9 mouse cellular contexts compared by ENCODE assay signal in genomic region chr11:102851883-102852282, GRCm38 (mm10). TPM values are rescaled to one million over a fixed set of nuclear protein-coding genes. Genes with fewer than 3 reads are reported as not detected.
DNase-seq lines count a peak whose midpoint lies in the region; ATAC-seq and TF ChIP-seq lines count a peak whose summit lies in the region.
"Had no signal": no experiment of that assay in that cellular context is flagged by ENCODE, and none has a peak within 500 bp of the region (broad histone marks: within the 10 kb centered on the region; RNA-seq: fewer than 3 reads in every experiment).

No protein-coding gene starts in this region.

- H3K9ac ChIP-seq in intestine, embryonic 14.5 days (ENCODE audit: low read length): no peak overlapping the region
- no peak overlapping the region for H3K9ac ChIP-seq in intestine, embryonic 16.5 days (ENCODE audit: low read depth, low read length)
- H3K9ac ChIP-seq in MEL (ENCODE audit: control insufficient read depth, low read depth, low read length, poor library complexity, severe bottlenecking): no peak overlapping the region

- 63% methylated on average over 5 of the region's 5 CpGs for WGBS in intestine, embryonic 14.5 days
- 66% methylated on average over 5 of the region's 5 CpGs for WGBS in intestine, embryonic 16.5 days
- WGBS in cerebellum, adult 2 months: 57% methylated on average over 5 of the region's 5 CpGs

- no peak for TF ChIP-seq EP300 in MEL (IDR thresholded peaks at IDR 0.05; ENCODE audit: low read depth in 1 of 2, low read length in 2 of 2)

- H3K36me3 ChIP-seq in intestine, embryonic 14.5 days (ENCODE audit: control insufficient read depth, insufficient read depth, low read length): peaks cover 95% of the 10 kb centered on the region
- H3K36me3 ChIP-seq in intestine, embryonic 16.5 days (ENCODE audit: control insufficient read depth, insufficient read depth, low read length): peaks cover 25% of the 10 kb centered on the region
- H3K36me3 ChIP-seq in MEL (ENCODE audit: control insufficient read depth in 1 of 2, insufficient read depth in 2 of 2, low read length in 2 of 2): peaks cover 0 to 37% of the 10 kb centered on the region in 2 experiments; a peak in 2 of 4 replicates

- DNase-seq in intestine, embryonic 14.5 days (ENCODE audit: low spot score): peak; percentile 76
- DNase-seq in MEL (ENCODE audit: low read depth, low spot score): peak; percentile 50
- peak; percentile 64 to 77 for DNase-seq in cerebellum, adult 2 months
- DNase-seq in gastrocnemius, postnatal 10 days: peak; percentile 79
- peak; percentile 73 for DNase-seq in kidney, postnatal 14 days
- peak; percentile 28 for DNase-seq in naive thymus-derived CD4-positive, alpha-beta T cell, adult 2 months (ENCODE audit: low read depth)
- DNase-seq in urinary bladder, postnatal 25 days (ENCODE audit: low spot score): peak; percentile 65

- H3K4me2 ChIP-seq in intestine, embryonic 14.5 days (ENCODE audit: low read length): no peak overlapping the region
- no peak overlapping the region for H3K4me2 ChIP-seq in intestine, embryonic 16.5 days (ENCODE audit: low read depth, low read length)

- no peak; the same call in 1 of the 2 replicates for ATAC-seq in intestine, embryonic 14.5 days (replicated peaks; ENCODE audit: low FRiP score, low TSS enrichment, low read depth)
- no peak for ATAC-seq in intestine, embryonic 16.5 days

- H3K9me3 ChIP-seq in intestine, embryonic 14.5 days (ENCODE audit: control insufficient read depth, low read length): no peaks in the 10 kb centered on the region
- no peaks in the 10 kb centered on the region for H3K9me3 ChIP-seq in intestine, embryonic 16.5 days (ENCODE audit: control insufficient read depth, low read length)
- no peaks in the 10 kb centered on the region for H3K9me3 ChIP-seq in MEL (replicated peaks; ENCODE audit: insufficient read depth, low read length)
- H3K9me3 ChIP-seq: megakaryocyte, embryonic 14.5 days had no signal

- TF ChIP-seq POLR2A in MEL (IDR thresholded peaks at IDR 0.05; ENCODE audit: control insufficient read depth in 1 of 2, insufficient read depth in 1 of 2, low read depth in 1 of 2, low read length in 2 of 2, poor library complexity in 1 of 2): no peak
- TF ChIP-seq POLR2A in cerebellum, adult 2 months (IDR thresholded peaks at IDR 0.05; ENCODE audit: borderline replicate concordance, insufficient read depth, low read length): no peak

- H3K27me3 ChIP-seq in intestine, embryonic 14.5 days (replicated peaks; ENCODE audit: control insufficient read depth, insufficient read depth, low read length): no peaks in the 10 kb centered on the region
- no peaks in the 10 kb centered on the region for H3K27me3 ChIP-seq in intestine, embryonic 16.5 days (replicated peaks; ENCODE audit: control insufficient read depth, insufficient read depth, low read length)
- no peaks in the 10 kb centered on the region for H3K27me3 ChIP-seq in MEL (ENCODE audit: control insufficient read depth in 1 of 2, insufficient read depth in 2 of 2, low read length in 2 of 2)
- H3K27me3 ChIP-seq in cerebellum, adult 2 months (ENCODE audit: control insufficient read depth, insufficient read depth, low read length): no peaks in the 10 kb centered on the region
- H3K27me3 ChIP-seq: megakaryocyte, embryonic 14.5 days had no signal

- TF ChIP-seq RAD21 in MEL (IDR thresholded peaks at IDR 0.05; ENCODE audit: low read depth, low read length): no peak

- H3K4me1 ChIP-seq in intestine, embryonic 14.5 days (replicated peaks; ENCODE audit: control insufficient read depth, insufficient read depth, low read length): no peaks in the 10 kb centered on the region
- no peaks in the 10 kb centered on the region for H3K4me1 ChIP-seq in intestine, embryonic 16.5 days (ENCODE audit: control insufficient read depth, insufficient read depth, low read length)
- no peaks in the 10 kb centered on the region for H3K4me1 ChIP-seq in MEL (ENCODE audit: control insufficient read depth in 1 of 2, insufficient read depth in 2 of 2, low read length in 2 of 2)
- no peaks in the 10 kb centered on the region for H3K4me1 ChIP-seq in cerebellum, adult 2 months (ENCODE audit: control insufficient read depth, insufficient read depth, low read length)
- H3K4me1 ChIP-seq: megakaryocyte, embryonic 14.5 days had no signal

- no peak overlapping the region for H3K27ac ChIP-seq in intestine, embryonic 14.5 days (ENCODE audit: low read depth)
- no peak overlapping the region for H3K27ac ChIP-seq in intestine, embryonic 16.5 days (ENCODE audit: low read length)
- H3K27ac ChIP-seq in MEL (ENCODE audit: control insufficient read depth, low read depth, low read length): no peak overlapping the region
- H3K27ac ChIP-seq in cerebellum, adult 2 months (ENCODE audit: insufficient read depth, low read length): no peak overlapping the region

- H3K4me3 ChIP-seq in intestine, embryonic 14.5 days (ENCODE audit: low read depth, low read length): no peak overlapping the region
- no peak overlapping the region for H3K4me3 ChIP-seq in intestine, embryonic 16.5 days (ENCODE audit: low read length)
- H3K4me3 ChIP-seq in MEL (ENCODE audit: control insufficient read depth in 1 of 2, insufficient read depth in 1 of 2, low read depth in 2 of 2, low read length in 2 of 2): no peak overlapping the region
- no peak overlapping the region for H3K4me3 ChIP-seq in cerebellum, adult 2 months (replicated peaks; ENCODE audit: insufficient read depth, low read depth, low read length)
- H3K4me3 ChIP-seq: megakaryocyte, embryonic 14.5 days had no signal

- peak; percentile 41 to 69 (median 62) for TF ChIP-seq CTCF in MEL (IDR thresholded peaks at IDR 0.05 in 2 of 3, conservative IDR thresholded peaks at IDR 0.05 in 1 of 3; ENCODE audit: control insufficient read depth in 1 of 3, insufficient read depth in 1 of 3, low read depth in 2 of 3, low read length in 3 of 3, poor library complexity in 1 of 3, severe bottlenecking in 1 of 3)
- TF ChIP-seq CTCF in cerebellum, adult 2 months (IDR thresholded peaks at IDR 0.05; ENCODE audit: borderline replicate concordance, insufficient read depth, low read depth, low read length): peak; percentile 79

- no peaks in the 10 kb centered on the region for H3K79me2 ChIP-seq in MEL (ENCODE audit: control insufficient read depth, insufficient read depth, low read length, poor library complexity)

TF ChIP-seq in MEL, 35 proteins besides CTCF, POLR2A, EP300 and RAD21:
- TF ChIP-seq POLR2AphosphoS5 (IDR thresholded peaks at IDR 0.05; ENCODE audit: borderline replicate concordance, low read depth, low read length) (no peak), SMC3 (IDR thresholded peaks at IDR 0.05; ENCODE audit: low read depth, low read length) (peak; percentile 44)
TF ChIP-seq in MEL: peak in this region for 1.

RNA-seq across cellular contexts. Expression of gene Higd1b, which starts 16.2 kb away (rescaled TPM):
- not detected in 2 replicates for polyA plus RNA-seq in intestine, embryonic 14.5 days (2014; fragmentation: Nextera tagmentation; extraction: Ambion mirVana)
- 0.55 and 0.62 TPM in 2 replicates for polyA plus RNA-seq in intestine, embryonic 16.5 days (2015; fragmentation: Nextera tagmentation; extraction: Ambion mirVana)
- total RNA-seq in MEL (2012; rRNA removed): not detected in 2 replicates
- polyA plus RNA-seq in MEL (2012; ENCODE audit: insufficient read depth in 1 of 2, insufficient read length in 2 of 2, low read depth in 1 of 2, low replicate concordance in 2 of 2, missing spikeins in 1 of 2): not detected
- polyA plus RNA-seq in cerebellum, adult 2 months (2012; rRNA removed): 6.8 and 9.6 TPM in 2 replicates
- 1 to 10 TPM; 2.8 to 4.2 TPM for total RNA-seq in gastrocnemius, postnatal 10 days (2021)

RNA-seq across cellular contexts. Expression of gene Eftud2, which starts 28.9 kb away (rescaled TPM):
- 180 and 184 TPM in 2 replicates for polyA plus RNA-seq in intestine, embryonic 14.5 days (2014; fragmentation: Nextera tagmentation; extraction: Ambion mirVana)
- polyA plus RNA-seq in intestine, embryonic 16.5 days (2015; fragmentation: Nextera tagmentation; extraction: Ambion mirVana): 123 and 140 TPM in 2 replicates
- total RNA-seq in MEL (2012; rRNA removed): 261 and 266 TPM in 2 replicates
- 1,000 to 10,000 TPM in 1 of 2 experiments, 100 to 1,000 TPM in 1; 424 to 1,215 TPM for polyA plus RNA-seq in MEL (2012; ENCODE audit: insufficient read depth in 1 of 2, insufficient read length in 2 of 2, low read depth in 1 of 2, low replicate concordance in 2 of 2, missing spikeins in 1 of 2)
- 89.9 and 102 TPM in 2 replicates for polyA plus RNA-seq in cerebellum, adult 2 months (2012; rRNA removed)
- 10 to 100 TPM; 49.5 to 52.3 TPM for total RNA-seq in gastrocnemius, postnatal 10 days (2021)

RNA-seq across cellular contexts. Expression of gene Ccdc103, which starts 29.1 kb away (rescaled TPM):
- polyA plus RNA-seq in intestine, embryonic 14.5 days (2014; fragmentation: Nextera tagmentation; extraction: Ambion mirVana): 0.81 and 1.2 TPM in 2 replicates
- 0.26 and 0.91 TPM in 2 replicates for polyA plus RNA-seq in intestine, embryonic 16.5 days (2015; fragmentation: Nextera tagmentation; extraction: Ambion mirVana)
- 1.6 and 2.1 TPM in 2 replicates for total RNA-seq in MEL (2012; rRNA removed)
- 1 to 10 TPM in 1 of 2 experiments, not detected in 1; 1.4 TPM for polyA plus RNA-seq in MEL (2012; ENCODE audit: insufficient read depth in 1 of 2, insufficient read length in 2 of 2, low read depth in 1 of 2, low replicate concordance in 2 of 2, missing spikeins in 1 of 2)
- polyA plus RNA-seq in cerebellum, adult 2 months (2012; rRNA removed): 0.57 and 0.65 TPM in 2 replicates
- total RNA-seq in gastrocnemius, postnatal 10 days (2021): under 1 TPM in 1 of 2 experiments, not detected in 1; 0.14 TPM

RNA-seq across cellular contexts. Expression of gene Gjc1, which starts 32.4 kb away (rescaled TPM):
- 47.7 and 57.7 TPM in 2 replicates for polyA plus RNA-seq in intestine, embryonic 14.5 days (2014; fragmentation: Nextera tagmentation; extraction: Ambion mirVana)
- polyA plus RNA-seq in intestine, embryonic 16.5 days (2015; fragmentation: Nextera tagmentation; extraction: Ambion mirVana): 24.9 and 26.2 TPM in 2 replicates
- total RNA-seq in MEL (2012; rRNA removed): not detected in 2 replicates
- polyA plus RNA-seq in MEL (2012; ENCODE audit: insufficient read depth in 1 of 2, insufficient read length in 2 of 2, low read depth in 1 of 2, low replicate concordance in 2 of 2, missing spikeins in 1 of 2): not detected
- polyA plus RNA-seq in cerebellum, adult 2 months (2012; rRNA removed): 6.4 and 7.9 TPM in 2 replicates
- total RNA-seq in gastrocnemius, postnatal 10 days (2021): 10 to 100 TPM; 23.7 to 27.6 TPM

RNA-seq across cellular contexts. Expression of gene Fam187a, which starts 33.1 kb away (rescaled TPM):
- polyA plus RNA-seq in intestine, embryonic 14.5 days (2014; fragmentation: Nextera tagmentation; extraction: Ambion mirVana): not detected in 2 replicates
- polyA plus RNA-seq in intestine, embryonic 16.5 days (2015; fragmentation: Nextera tagmentation; extraction: Ambion mirVana): not detected in 2 replicates
- total RNA-seq in MEL (2012; rRNA removed): 0.08 TPM in 1 of 2 replicates, not detected in the other
- under 1 TPM in 1 of 2 experiments, not detected in 1; 0.08 TPM for polyA plus RNA-seq in MEL (2012; ENCODE audit: insufficient read depth in 1 of 2, insufficient read length in 2 of 2, low read depth in 1 of 2, low replicate concordance in 2 of 2, missing spikeins in 1 of 2)
- polyA plus RNA-seq in cerebellum, adult 2 months (2012; rRNA removed): not detected in 2 replicates
- not detected for total RNA-seq in gastrocnemius, postnatal 10 days (2021)

Comparison
In these comparisons a context has a peak if more than half of its experiments do, and no peak if none do; other contexts are left out.
1. DNase-seq: peak in every context shown above with its lines; median percentile 79 in gastrocnemius, postnatal 10 days; 76 in intestine, embryonic 14.5 days; 73 in kidney, postnatal 14 days; 70 in cerebellum, adult 2 months; 65 in urinary bladder, postnatal 25 days; 50 in MEL; 28 in naive thymus-derived CD4-positive, alpha-beta T cell, adult 2 months.